Mouse (Mus musculus) neural tube, embryonic 15.5 days (tissue): ENCODE measurements around the gene Krt33b. TPM values are rescaled to one million over a fixed set of nuclear protein-coding genes. Genes with fewer than 3 reads are reported as not detected.
A peak's percentile ranks its signal among the peaks of the same experiment; 100 is the strongest.

ENCODE experiments used
- ATAC-seq: fragments of 200-750 bp; cut with Nextera tagmentation; 2 replicates; pipeline ENCODE4 v1.8.0; 2017; ENCODE audit warnings: mild to moderate bottlenecking, moderate TSS enrichment, moderate library complexity; ENCODE audit not compliant: low FRiP score
- H3K27ac ChIP-seq: fragments of 300-500 bp; sonication (generic); replicated peaks from 2 replicates; pipeline ENCODE4 v1.5.1; 2015; ENCODE audit warnings: mild to moderate bottlenecking, inconsistent platforms
- H3K27me3 ChIP-seq: fragments of 300-500 bp; sonication (generic); replicated peaks from 2 replicates; pipeline ENCODE4 v1.6.1; 2015; ENCODE audit warnings: inconsistent platforms
- H3K36me3 ChIP-seq: fragments of 300-500 bp; sonication (generic); 2 replicates; pipeline ENCODE4 v1.6.1; 2015; ENCODE audit warnings: inconsistent platforms
- H3K4me1 ChIP-seq: fragments of 300-500 bp; sonication (generic); 2 replicates; pipeline ENCODE4 v1.6.1; 2015; ENCODE audit warnings: inconsistent platforms
- H3K4me2 ChIP-seq: fragments of 300-500 bp; sonication (generic); 2 replicates; pipeline ENCODE4 v1.6.1; 2015; ENCODE audit warnings: inconsistent platforms, mild to moderate bottlenecking, moderate library complexity
- H3K4me3 ChIP-seq: fragments of 300-500 bp; sonication (generic); replicated peaks from 2 replicates; pipeline ENCODE4 v1.5.1; 2015; ENCODE audit warnings: mild to moderate bottlenecking, inconsistent platforms
- H3K9ac ChIP-seq: fragments of 300-500 bp; sonication (generic); replicated peaks from 2 replicates; pipeline ENCODE4 v1.6.1; 2015; ENCODE audit warnings: mild to moderate bottlenecking, inconsistent platforms
- H3K9me3 ChIP-seq: fragments of 300-500 bp; sonication (generic); replicated peaks from 2 replicates; pipeline ENCODE4 v1.6.1; 2016; ENCODE audit warnings: inconsistent platforms
- WGBS: fragments of 180-500 bp; shearing (Covaris S2); methylation state at CpG from one replicate; pipeline ENCODE4 v1.1.7; 2015; ENCODE audit warnings: mixed read lengths; 5-methylcytosine and 5-hydroxymethylcytosine counted together
- polyA plus RNA-seq: library from polyadenylated mRNA; unstranded; fragments of >200 nt; fragmentation: Nextera tagmentation; extraction: Ambion mirVana; gene quantifications from 2 replicates; pipeline ENCODE4 v1.2.1, GENCODE M21; 2015

Gene Krt33b
- polyA plus RNA-seq, 1 experiment from 2014 or later: not detected

DNA sequence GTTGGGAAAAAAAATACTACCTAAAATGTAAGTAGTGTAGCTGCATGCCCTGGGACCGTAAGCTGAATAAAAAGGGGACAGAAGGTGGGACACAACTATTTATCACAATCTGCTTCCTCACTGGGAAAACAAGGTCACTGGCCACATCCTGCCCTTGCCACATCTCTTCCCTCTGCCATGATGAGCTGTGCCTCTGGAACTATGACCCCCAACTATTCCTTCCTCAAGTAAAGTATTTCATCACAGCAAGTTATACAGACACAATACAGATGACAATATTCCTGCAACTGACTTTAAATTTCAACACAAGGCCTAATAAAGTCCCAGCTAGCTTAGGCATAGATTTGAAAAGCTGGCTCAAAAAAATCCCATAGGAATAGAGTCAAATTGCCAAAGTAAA lies 10.2 kb downstream of the Krt33b start:
- H3K4me1 ChIP-seq: no peaks in the 10 kb centered on the region
- no peak for ATAC-seq
- WGBS: 94% methylated on average over 1 of the region's 1 CpGs

DNA sequence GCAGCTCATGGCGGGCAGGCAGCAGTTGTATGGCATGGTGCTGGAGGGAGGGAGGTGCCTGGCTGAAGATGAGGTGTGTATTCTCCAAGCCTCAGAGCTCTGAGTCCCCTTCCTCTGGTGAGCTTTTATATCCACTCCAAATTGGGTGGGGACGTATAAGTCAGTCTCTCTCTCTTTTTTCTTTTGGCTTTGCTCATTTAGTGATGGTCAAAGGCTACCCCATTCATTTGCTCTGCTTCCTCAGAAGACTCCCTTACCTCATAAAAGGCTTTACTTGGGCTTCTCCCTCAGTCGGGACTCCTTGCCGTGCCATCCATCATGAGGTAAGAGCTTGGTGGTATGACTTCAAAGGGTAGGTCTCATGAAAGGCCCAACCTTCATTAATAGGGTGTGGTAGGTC lies 13.6 kb downstream of the Krt33b start, which contains the start of gene Krt33a:
Gene Krt33a (minus strand): TSS at position 101 of the 400 bp plus-strand sequence.
- WGBS: 70% methylated on average over 4 of the region's 4 CpGs
- no peaks in the 10 kb centered on the region for H3K27me3 ChIP-seq
- H3K4me2 ChIP-seq: no peak within 1 kb of the TSS
- H3K9me3 ChIP-seq: no peaks in the 10 kb centered on the region
- ATAC-seq: no peak
- H3K4me3 ChIP-seq: no peak within 1 kb of the TSS
- no peaks in the 10 kb centered on the region for H3K4me1 ChIP-seq
- no peak within 1 kb of the TSS for H3K9ac ChIP-seq
- no peaks in the 10 kb centered on the region for H3K36me3 ChIP-seq
- H3K27ac ChIP-seq: no peak within 1 kb of the TSS

More for the DNA sequence above, 10.2 kb downstream of the Krt33b start:
- H3K9me3 ChIP-seq: no peaks in the 10 kb centered on the region
- no peak overlapping the region for H3K4me2 ChIP-seq
- no peak overlapping the region for H3K27ac ChIP-seq
- H3K36me3 ChIP-seq: no peaks in the 10 kb centered on the region
- no peak overlapping the region for H3K4me3 ChIP-seq
- no peaks in the 10 kb centered on the region for H3K27me3 ChIP-seq
- no peak overlapping the region for H3K9ac ChIP-seq

GRCm38 (mm10) chr11:100013691-100014171 lies 15.9 kb downstream of the Krt33b start:
- H3K4me3 ChIP-seq: no peak overlapping the region
- no peak for ATAC-seq
- H3K27me3 ChIP-seq: no peaks in the 10 kb centered on the region
- H3K4me1 ChIP-seq: no peaks in the 10 kb centered on the region
- H3K36me3 ChIP-seq: no peaks in the 10 kb centered on the region
- no peak overlapping the region for H3K4me2 ChIP-seq
- no peaks in the 10 kb centered on the region for H3K9me3 ChIP-seq
- H3K27ac ChIP-seq: no peak overlapping the region
- 81% methylated on average over 4 of the region's 4 CpGs for WGBS
- no peak overlapping the region for H3K9ac ChIP-seq

DNA sequence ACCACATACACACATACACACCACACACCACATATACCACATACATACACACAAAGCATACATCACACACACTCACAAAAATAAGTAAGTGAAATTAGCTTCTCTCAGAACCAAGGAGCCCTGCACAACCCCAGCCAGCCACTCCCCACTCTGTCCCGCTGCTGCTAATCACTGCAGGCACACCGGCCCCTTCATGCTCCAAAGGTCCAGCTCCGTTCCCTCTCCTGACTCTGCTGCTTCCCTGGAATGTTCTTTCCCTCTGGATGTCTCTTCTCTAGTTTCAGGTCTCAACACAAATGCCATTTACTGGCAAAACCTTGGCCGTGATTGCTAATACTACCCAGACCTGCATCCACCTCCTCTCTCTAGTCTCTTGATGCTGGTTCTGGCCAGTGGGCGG lies 19.0 kb downstream of the Krt33b start:
- no peak for ATAC-seq
- no peak overlapping the region for H3K9ac ChIP-seq
- H3K4me3 ChIP-seq: no peak overlapping the region
- H3K36me3 ChIP-seq: no peaks in the 10 kb centered on the region
- H3K27me3 ChIP-seq: no peaks in the 10 kb centered on the region
- no peaks in the 10 kb centered on the region for H3K9me3 ChIP-seq
- H3K27ac ChIP-seq: no peak overlapping the region
- H3K4me2 ChIP-seq: no peak overlapping the region
- no peaks in the 10 kb centered on the region for H3K4me1 ChIP-seq
- 91% methylated on average over 5 of the region's 5 CpGs for WGBS

DNA sequence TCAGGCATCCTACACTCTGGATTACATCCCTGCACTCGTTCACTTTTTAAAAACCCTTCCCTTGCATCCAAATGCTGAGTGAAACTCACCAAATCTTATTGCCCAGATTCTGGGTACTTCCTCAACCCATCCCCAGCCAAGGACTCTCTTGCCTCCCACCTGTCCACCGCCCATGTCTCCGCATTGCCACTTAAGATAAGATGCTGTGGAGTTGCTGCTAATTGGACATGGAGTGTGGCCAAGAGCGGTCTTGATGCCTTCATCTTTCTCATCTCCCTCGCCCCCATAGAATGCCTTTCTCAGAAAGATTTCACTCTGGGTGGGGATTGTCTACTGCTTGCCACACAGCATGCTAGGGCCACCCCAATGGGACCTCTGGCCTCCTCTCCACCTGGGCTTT lies 21.3 kb downstream of the Krt33b start:
- Histone ChIP-seq H3K9me3 (no peaks in the 10 kb centered on the region), H3K27me3 (no peaks in the 10 kb centered on the region), H3K4me3 (no peak overlapping the region), H3K27ac (no peak overlapping the region), H3K4me2 (no peak overlapping the region), H3K36me3 (no peaks in the 10 kb centered on the region), H3K4me1 (no peaks in the 10 kb centered on the region), H3K9ac (no peak overlapping the region)
- no peak for ATAC-seq
- 87% methylated on average over 5 of the region's 5 CpGs for WGBS

- no peaks in the 10 kb centered on the region for H3K27me3 ChIP-seq
- no peaks in the 10 kb centered on the region for H3K36me3 ChIP-seq
- H3K4me1 ChIP-seq: no peaks in the 10 kb centered on the region
- no peak overlapping the region for H3K4me3 ChIP-seq
- no peak overlapping the region for H3K9ac ChIP-seq
- peaks cover 2% of the 10 kb centered on the region; the same call in 1 of the 2 replicates for H3K9me3 ChIP-seq
- WGBS: 64% methylated on average over 3 of the region's 3 CpGs
- H3K4me2 ChIP-seq: no peak overlapping the region
- ATAC-seq: no peak
- H3K27ac ChIP-seq: no peak overlapping the region
These were observed 23.0 kb downstream of the Krt33b start for GRCm38 (mm10) chr11:100006624-100007023.

DNA sequence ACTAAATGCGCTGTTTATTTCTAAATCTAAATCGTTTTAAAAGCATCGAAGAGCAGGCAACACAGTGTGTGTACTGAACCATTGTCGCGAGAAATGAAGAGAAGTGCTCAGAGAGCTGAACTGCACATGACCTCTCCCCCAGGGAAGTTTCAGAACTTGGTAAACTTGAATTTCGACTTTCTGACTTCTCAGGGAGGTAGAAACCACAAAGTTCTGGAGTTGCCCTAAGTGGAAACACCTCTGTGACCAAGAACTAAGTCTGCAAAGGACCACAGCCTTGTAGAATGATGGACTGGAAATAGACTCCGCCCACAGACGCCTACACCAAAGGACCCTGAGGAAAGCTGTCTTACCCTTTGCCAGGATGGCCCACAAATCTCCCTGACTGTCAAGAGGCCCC lies 23.8 kb downstream of the Krt33b start:
- H3K4me3 ChIP-seq: no peak overlapping the region
- H3K27ac ChIP-seq: no peak overlapping the region
- no peaks in the 10 kb centered on the region for H3K27me3 ChIP-seq
- no peak for ATAC-seq
- no peaks in the 10 kb centered on the region for H3K4me1 ChIP-seq
- WGBS: 85% methylated on average over 8 of the region's 8 CpGs
- no peaks in the 10 kb centered on the region for H3K36me3 ChIP-seq
- H3K9ac ChIP-seq: no peak overlapping the region
- H3K9me3 ChIP-seq: peaks cover 2% of the 10 kb centered on the region; the same call in 1 of the 2 replicates
- no peak overlapping the region for H3K4me2 ChIP-seq

DNA sequence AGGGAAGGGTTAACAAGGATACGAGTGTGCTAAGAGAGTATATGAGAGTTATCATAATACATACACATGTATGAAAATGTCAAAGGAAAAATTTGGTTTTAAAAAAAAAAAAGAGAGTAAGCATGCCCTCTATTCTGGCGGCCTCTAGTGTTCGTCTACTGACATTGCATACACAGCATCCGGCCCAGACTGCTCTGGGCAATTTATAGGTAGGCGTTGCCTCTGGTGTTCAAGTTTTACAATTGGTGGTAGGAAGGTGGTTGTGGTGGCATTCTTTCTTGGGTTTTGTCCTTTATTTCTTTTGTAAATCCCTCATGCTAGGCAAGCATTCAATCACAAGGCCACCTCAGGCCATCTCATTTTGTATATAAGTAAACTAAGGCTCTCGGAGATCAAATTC lies 24.8 kb downstream of the Krt33b start:
- no peak for ATAC-seq
- Histone ChIP-seq H3K27ac (no peak overlapping the region), H3K27me3 (no peaks in the 10 kb centered on the region), H3K4me1 (no peaks in the 10 kb centered on the region), H3K9me3 (peaks cover 2% of the 10 kb centered on the region; the same call in 1 of the 2 replicates), H3K9ac (no peak overlapping the region), H3K4me3 (no peak overlapping the region), H3K36me3 (no peaks in the 10 kb centered on the region), H3K4me2 (no peak overlapping the region)
- WGBS: 21% methylated on average over 6 of the region's 6 CpGs

DNA sequence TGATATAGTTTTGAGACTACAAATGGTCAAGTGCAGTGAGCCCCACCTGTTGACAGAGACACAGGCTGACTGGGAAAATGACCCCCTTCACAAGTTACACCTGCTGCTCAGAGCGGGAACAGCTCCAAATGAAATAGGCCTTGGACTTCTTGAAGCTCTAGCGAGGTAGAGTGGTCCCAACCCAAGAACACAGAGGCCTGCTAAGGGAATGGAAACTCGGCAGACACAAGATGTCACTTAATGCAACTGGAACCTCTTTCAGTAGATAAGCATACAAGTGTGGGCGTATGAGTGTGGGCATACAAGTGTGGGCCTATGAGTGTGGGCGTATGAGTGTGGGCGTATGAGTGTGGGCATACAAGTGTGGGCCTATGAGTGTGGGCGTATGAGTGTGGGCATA lies 30.6 kb downstream of the Krt33b start:
- peaks cover 2% of the 10 kb centered on the region; the same call in 1 of the 2 replicates for H3K9me3 ChIP-seq
- H3K4me3 ChIP-seq: no peak overlapping the region
- 0 out of 2 replicates have a peak, but pooled peaks cover 4% of the 10 kb centered on the region for H3K27me3 ChIP-seq
- no peaks in the 10 kb centered on the region for H3K36me3 ChIP-seq
- H3K4me1 ChIP-seq: peaks cover 3% of the 10 kb centered on the region; the same call in 1 of the 2 replicates
- H3K4me2 ChIP-seq: no peak overlapping the region
- no peak for ATAC-seq
- H3K27ac ChIP-seq: no peak overlapping the region
- WGBS: 96% methylated on average over 7 of the region's 7 CpGs
- no peak overlapping the region for H3K9ac ChIP-seq

DNA sequence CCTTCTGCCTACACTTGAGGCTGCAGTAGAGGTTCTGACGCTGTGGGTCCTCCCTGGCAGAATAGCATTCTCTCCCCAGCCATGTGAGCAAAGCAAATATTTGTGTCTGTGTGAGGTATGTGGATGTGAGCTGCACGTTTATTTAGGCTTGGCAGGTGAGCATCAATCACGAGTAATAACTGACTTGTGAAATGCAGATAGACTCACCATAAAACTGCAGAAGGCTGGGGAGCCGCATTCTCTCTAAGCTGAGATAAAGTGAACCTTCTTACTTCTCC lies 35.3 kb downstream of the Krt33b start:
- Histone ChIP-seq H3K4me1 (peaks cover 12% of the 10 kb centered on the region), H3K9me3 (no peaks in the 10 kb centered on the region), H3K4me2 (no peak overlapping the region), H3K36me3 (no peaks in the 10 kb centered on the region), H3K4me3 (no peak overlapping the region), H3K27ac (peak overlapping the region; percentile 13; the same call in 1 of the 2 replicates), H3K27me3 (peaks cover 11% of the 10 kb centered on the region; the same call in 1 of the 2 replicates), H3K9ac (no peak overlapping the region)
- ATAC-seq: no peak
- WGBS: 47% methylated on average over 4 of the region's 4 CpGs

DNA sequence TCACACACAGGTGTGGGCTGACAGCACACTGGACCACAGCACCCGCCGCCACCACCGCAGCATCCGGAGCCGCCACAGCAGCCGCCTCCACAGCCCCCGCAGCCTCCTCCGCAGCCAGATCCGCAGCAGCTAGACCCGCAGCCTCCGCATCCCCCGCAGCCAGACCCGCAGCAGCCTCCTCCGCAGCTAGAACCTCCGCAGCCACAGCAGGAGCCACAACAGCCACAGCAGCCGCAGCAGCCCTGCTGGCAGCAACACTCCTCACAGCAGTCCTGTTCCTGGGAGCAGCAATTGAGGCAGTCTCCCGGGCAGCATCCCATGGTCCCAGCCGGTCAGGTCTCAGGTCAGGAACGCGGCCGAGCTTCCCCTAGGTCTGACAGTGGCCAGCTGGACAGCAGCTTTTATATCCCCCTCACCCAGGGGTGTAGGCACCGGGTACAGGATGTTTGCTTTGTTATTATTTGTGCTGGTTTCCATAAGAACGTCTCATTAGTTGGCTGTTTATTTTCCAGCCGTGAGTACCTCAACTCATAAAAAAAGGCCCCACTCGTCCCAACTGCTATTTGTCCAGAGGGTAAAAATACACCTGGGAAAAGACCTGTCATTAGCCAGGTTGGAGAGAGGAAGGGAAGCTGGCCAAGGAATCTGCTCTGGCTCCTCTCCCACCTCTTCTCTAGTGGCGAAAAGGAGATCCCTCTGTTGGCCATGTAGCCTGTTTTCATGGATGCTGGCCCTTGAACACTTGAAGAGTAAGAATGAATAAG lies 35.9 kb downstream of the Krt33b start, which contains the start of gene Krtap17-1:
Gene Krtap17-1 (minus strand): TSS at position 375 of the 764 bp plus-strand sequence.
- peaks cover 12% of the 10 kb centered on the region for H3K4me1 ChIP-seq
- H3K27ac ChIP-seq: peak within 1 kb of the TSS; percentile 13; the same call in 1 of the 2 replicates
- no peak within 1 kb of the TSS for H3K9ac ChIP-seq

GRCm38 (mm10) chr11:99990571-99990970 lies 39.1 kb downstream of the Krt33b start:
- 61% methylated on average over 3 of the region's 3 CpGs for WGBS
- H3K27me3 ChIP-seq: peaks cover 8% of the 10 kb centered on the region; the same call in 1 of the 2 replicates
- no peak overlapping the region for H3K4me3 ChIP-seq
- no peak overlapping the region for H3K4me2 ChIP-seq
- H3K9me3 ChIP-seq: no peaks in the 10 kb centered on the region
- no peak overlapping the region for H3K27ac ChIP-seq
- no peak for ATAC-seq
- H3K9ac ChIP-seq: no peak overlapping the region
- H3K36me3 ChIP-seq: no peaks in the 10 kb centered on the region
- H3K4me1 ChIP-seq: peaks cover 21% of the 10 kb centered on the region

More for the DNA sequence above, 35.9 kb downstream of the Krt33b start, which contains the start of gene Krtap17-1:
- peak; percentile 53; the same call in 1 of the 2 replicates for ATAC-seq
- H3K4me2 ChIP-seq: peak within 1 kb of the TSS; percentile 48
- no peaks in the 10 kb centered on the region for H3K9me3 ChIP-seq
- no peaks in the 10 kb centered on the region for H3K36me3 ChIP-seq
- WGBS: 26% methylated on average over 26 of the region's 26 CpGs
- peaks cover 11% of the 10 kb centered on the region; the same call in 1 of the 2 replicates for H3K27me3 ChIP-seq
- peak within 1 kb of the TSS; percentile 20 for H3K4me3 ChIP-seq
